Mouse (Mus musculus) erythroblast, embryonic 14.5 days (primary cell): ENCODE data around the gene Nckap5.

Experiments used
- GATA1 ChIP-seq: IDR thresholded peaks from 2 replicates; pipeline ENCODE4 v1.6.1; 2012; ENCODE audit warnings: low read length, inconsistent platforms, mixed read lengths
- TAL1 ChIP-seq: IDR thresholded peaks from 3 replicates; pipeline ENCODE4 v1.6.1; 2012; ENCODE audit warnings: low read length, inconsistent platforms, mixed read lengths

DNA sequence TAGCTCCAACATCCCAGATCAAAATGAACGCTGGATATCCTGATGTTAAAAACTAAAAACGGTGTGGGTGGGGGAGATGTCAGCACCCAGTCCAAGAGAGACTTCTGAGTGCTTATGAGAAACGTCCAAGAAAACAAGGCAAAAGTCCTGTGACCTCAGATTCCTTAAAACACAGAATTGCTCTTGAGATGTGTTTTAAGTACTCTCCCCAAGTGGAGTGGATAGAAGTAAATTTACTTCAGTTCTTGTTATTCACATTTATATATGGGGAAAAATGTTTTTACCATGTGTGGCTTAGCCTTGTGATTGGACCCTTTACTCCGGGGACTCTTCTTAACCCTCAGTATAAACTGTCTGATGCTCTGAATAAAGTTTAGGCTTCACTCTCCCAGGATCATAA is 640.2 kb downstream of the Nckap5 start:
- TF ChIP-seq TAL1 (no peak), GATA1 (no peak)
